Mouse (Mus musculus): ENCODE data around the gene Angptl8. TPM values are rescaled to one million over a fixed set of nuclear protein-coding genes. Genes with fewer than 3 reads are reported as not detected.

The Angptl8 gene
- polyA plus RNA-seq, 1 experiment from 2014 or later = 0.46 TPM

DNA sequence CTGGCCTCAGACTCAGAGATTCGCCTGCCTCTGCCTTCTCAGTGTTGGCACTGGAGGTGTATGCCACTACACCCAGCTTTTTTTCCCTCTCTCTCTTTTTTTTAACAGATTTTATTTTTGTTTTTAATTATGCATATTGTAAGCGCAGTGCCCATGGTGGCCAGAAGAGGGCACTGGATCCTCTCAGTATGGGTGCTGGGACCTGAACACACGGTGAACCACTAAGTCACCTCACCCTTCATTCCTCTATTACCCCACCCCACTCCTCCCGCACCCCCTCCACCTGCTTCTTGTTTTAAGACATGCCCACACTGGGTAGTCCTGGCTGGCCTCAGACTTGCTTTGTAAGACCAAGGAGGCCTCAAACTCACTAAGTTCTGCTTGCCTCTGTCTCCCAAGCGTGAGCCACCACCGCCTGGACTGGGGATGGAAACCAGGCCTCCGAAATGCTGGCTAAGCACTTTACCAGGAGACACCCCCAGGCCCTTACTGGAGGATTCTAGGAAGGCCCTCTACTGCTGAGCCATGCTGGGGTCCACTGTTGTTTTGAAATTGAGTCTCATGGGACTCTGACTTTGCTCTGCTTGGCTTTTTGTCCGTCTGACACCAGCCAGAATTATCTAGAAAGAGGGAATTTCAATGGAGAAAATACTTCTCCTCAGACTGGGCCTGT lies 4.9 kb downstream of the Angptl8 start:
- H3K4me2 ChIP-seq = no peak overlapping the region
- no peaks in the 10 kb centered on the region for H3K36me3 ChIP-seq
- no peaks in the 10 kb centered on the region for H3K9me3 ChIP-seq
- no peak for ATAC-seq (ENCODE audit: low read depth)
- H3K9ac ChIP-seq = no peak overlapping the region
- no peaks in the 10 kb centered on the region for H3K4me1 ChIP-seq (replicated peaks)
- H3K27ac ChIP-seq (replicated peaks) = no peak overlapping the region
- H3K4me3 ChIP-seq = no peak overlapping the region
- 58% methylated on average over 8 of the region's 8 CpGs for WGBS
- H3K27me3 ChIP-seq = no peaks in the 10 kb centered on the region

DNA sequence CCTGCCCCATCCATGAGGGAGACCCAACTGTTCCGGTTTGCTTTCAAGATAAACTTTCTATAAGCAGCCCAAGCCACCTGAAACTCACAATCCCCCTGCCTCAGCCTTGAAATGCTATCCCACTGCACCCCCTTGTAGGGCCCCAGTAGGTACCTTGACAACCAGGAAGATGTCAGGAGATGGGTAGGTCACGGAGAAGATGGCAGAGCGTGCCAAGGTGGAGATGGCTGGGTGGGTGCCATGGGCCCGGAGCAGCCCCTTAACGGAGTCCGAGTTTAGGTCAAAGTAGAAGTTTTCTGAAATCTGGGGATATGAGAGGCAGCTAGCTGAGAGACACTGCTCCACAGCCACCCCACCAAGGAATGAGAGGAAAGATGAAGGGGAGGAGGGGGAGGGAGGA lies 6.0 kb downstream of the Angptl8 start:
- no peaks in the 10 kb centered on the region for H3K36me3 ChIP-seq
- H3K4me2 ChIP-seq = no peak overlapping the region
- H3K9me3 ChIP-seq = no peaks in the 10 kb centered on the region
- no peak overlapping the region for H3K4me3 ChIP-seq
- 93% methylated on average over 6 of the region's 6 CpGs for WGBS
- no peaks in the 10 kb centered on the region for H3K4me1 ChIP-seq (replicated peaks)
- no peaks in the 10 kb centered on the region for H3K27me3 ChIP-seq
- no peak overlapping the region for H3K9ac ChIP-seq
- no peak for ATAC-seq (ENCODE audit: low read depth)
- no peak overlapping the region for H3K27ac ChIP-seq (replicated peaks)

DNA sequence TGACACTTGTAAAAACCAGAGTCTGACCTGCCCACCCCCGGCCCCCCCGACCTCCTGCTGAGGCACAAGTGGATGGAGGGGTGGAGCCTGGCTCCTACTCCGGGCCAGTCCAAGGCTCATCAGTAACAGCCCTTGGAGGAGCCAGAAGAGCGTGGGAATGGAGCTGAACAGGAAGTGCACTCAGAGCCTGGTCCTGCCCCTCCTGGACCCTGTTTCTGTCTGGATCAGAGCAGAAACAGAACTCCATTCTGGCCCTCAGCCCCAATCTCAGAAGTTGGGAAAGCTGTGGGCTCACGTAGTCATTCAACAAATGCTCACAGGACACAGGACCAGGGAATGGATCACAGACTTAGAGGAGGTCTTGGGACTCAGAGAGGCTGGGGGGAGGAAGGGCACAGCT lies 7.1 kb downstream of the Angptl8 start:
- H3K36me3 ChIP-seq = no peaks in the 10 kb centered on the region
- no peak overlapping the region for H3K4me2 ChIP-seq
- H3K4me3 ChIP-seq = no peak overlapping the region
- 57% methylated on average over 5 of the region's 5 CpGs for WGBS
- H3K9me3 ChIP-seq = no peaks in the 10 kb centered on the region
- H3K27ac ChIP-seq (replicated peaks) = peak overlapping the region; percentile 33; the same call in 1 of the 2 replicates
- H3K9ac ChIP-seq = no peak overlapping the region
- no peaks in the 10 kb centered on the region for H3K27me3 ChIP-seq
- ATAC-seq (ENCODE audit: low read depth) = no peak
- peaks cover 10% of the 10 kb centered on the region for H3K4me1 ChIP-seq (replicated peaks)

DNA sequence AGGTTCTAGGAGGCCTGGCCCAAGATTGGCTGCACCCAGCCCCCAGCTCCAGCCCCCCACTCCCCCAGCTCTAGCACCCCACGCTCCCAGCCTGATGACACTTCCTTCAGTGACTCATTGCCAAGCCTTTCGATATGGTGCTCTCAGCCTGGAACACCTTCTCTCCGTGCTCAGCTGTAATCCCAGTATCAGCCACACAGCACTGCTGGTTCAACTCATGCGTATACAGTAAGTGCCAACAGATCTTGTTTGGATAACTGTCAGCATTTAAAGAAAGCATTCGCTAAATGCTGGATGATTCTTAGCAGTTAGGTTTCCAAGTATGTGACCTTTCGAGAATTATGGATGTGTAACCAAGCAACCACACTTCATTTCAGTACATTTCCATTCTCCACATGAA lies 7.8 kb downstream of the Angptl8 start:
- Histone ChIP-seq H3K27ac (replicated peaks) (peak overlapping the region; percentile 33; the same call in 1 of the 2 replicates), H3K27me3 (no peaks in the 10 kb centered on the region), H3K4me3 (no peak overlapping the region), H3K9ac (no peak overlapping the region), H3K9me3 (no peaks in the 10 kb centered on the region), H3K4me2 (no peak overlapping the region), H3K4me1 (replicated peaks) (peaks cover 17% of the 10 kb centered on the region), H3K36me3 (no peaks in the 10 kb centered on the region)
- no peak for ATAC-seq (ENCODE audit: low read depth)
- 83% methylated on average over 6 of the region's 6 CpGs for WGBS

DNA sequence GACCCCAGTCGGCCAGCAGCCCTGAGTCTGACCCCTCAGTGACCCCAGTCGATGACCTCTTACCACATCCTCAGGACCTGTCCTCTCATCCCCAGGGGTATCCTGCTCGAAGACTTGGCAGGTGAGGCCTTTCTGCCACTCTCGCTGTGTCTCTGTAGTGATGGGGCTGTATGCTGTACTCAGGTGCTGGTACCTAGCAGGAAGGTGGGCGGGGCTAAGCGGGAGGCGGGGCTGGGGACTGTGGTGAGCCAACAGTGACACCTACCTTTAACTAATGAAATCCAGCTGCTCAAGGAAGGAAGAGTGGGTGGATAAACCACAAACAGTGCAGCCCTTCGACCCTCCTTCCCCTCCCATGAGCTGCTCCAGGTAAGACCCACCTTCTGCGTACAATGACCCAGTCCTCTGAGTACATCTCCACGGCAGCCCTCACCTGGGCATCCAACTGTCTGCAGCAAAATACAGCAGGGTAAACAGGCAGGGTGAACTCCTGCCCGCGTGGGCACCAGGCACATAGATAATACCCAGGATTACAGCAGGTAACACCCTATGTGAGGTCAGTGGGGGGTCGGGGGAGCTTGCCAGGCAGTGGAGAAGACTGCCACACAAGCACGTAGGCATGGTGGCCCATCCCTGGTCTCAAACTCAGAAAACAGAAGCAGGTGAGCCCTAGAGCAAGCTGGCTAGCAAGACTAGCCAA lies 10.2 kb downstream of the Angptl8 start:
- no peak for ATAC-seq (ENCODE audit: low read depth)
- Histone ChIP-seq H3K36me3 (no peaks in the 10 kb centered on the region), H3K9me3 (no peaks in the 10 kb centered on the region), H3K4me2 (no peak overlapping the region), H3K27me3 (no peaks in the 10 kb centered on the region), H3K4me3 (no peak overlapping the region), H3K27ac (replicated peaks) (no peak overlapping the region), H3K9ac (no peak overlapping the region), H3K4me1 (replicated peaks) (peaks cover 18% of the 10 kb centered on the region)
- WGBS = 52% methylated on average over 14 of the region's 14 CpGs

DNA sequence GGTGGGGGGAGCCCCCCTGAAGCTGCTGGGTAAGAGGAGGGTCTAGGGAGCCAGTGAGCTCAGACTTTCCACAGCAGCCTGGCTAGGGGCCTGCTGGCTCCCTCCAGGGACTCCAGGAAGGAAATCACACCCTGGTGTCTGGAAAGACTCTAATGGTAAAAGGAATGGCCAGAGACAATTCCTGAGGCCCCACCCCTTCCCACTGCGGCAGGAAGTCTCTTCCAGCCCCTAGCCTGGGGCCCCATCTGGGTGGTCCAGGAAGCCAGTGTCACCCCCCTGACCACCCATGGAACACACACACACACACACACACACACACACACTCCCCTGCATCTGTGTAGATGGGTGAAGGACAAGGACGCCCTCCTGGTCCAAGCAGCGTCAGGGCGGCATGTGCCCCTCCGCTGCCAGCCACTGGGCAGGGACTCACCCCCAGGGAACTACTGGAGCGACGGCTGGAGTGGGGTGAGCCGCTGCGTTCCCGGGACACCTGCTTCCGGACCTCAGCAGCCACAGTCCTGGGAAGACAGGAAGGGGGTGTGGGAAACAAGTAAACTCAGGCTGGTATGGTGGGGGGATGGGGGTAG lies 11.5 kb downstream of the Angptl8 start:
- H3K4me3 ChIP-seq = peak overlapping the region; percentile 20
- H3K4me1 ChIP-seq (replicated peaks) = peaks cover 19% of the 10 kb centered on the region
- H3K27ac ChIP-seq (replicated peaks) = peak overlapping the region; percentile 68
- no peaks in the 10 kb centered on the region for H3K9me3 ChIP-seq
- peak overlapping the region; percentile 54 for H3K9ac ChIP-seq
- 10% methylated on average over 11 of the region's 11 CpGs for WGBS
- peak overlapping the region; percentile 39 for H3K4me2 ChIP-seq
- ATAC-seq (ENCODE audit: low read depth) = 0 out of 2 replicates have a peak, but pooled peaks have one; percentile 19
- H3K27me3 ChIP-seq = no peaks in the 10 kb centered on the region
- no peaks in the 10 kb centered on the region for H3K36me3 ChIP-seq

DNA sequence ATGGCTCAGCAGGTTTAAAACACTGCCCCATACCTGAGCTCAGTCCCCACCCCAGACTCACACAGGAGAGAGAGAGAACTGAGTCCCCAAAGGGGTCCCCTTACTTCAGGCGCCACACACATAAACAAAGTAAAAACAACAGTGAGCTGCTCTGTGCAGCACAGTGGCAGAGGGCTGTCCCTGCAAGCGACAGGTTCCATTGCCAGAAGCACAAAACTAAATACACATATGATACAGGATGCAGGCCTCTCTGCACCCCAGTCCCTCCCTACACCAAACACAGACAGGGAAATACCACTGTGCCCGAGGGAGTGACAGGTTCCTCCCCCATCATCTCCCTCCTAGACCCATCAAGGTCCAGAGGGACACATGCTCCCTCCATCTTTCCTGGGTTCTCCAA lies 12.1 kb downstream of the Angptl8 start:
- H3K36me3 ChIP-seq = no peaks in the 10 kb centered on the region
- no peak overlapping the region for H3K4me3 ChIP-seq
- peak overlapping the region; percentile 68; the same call in 1 of the 2 replicates for H3K27ac ChIP-seq (replicated peaks)
- ATAC-seq (ENCODE audit: low read depth) = no peak
- no peaks in the 10 kb centered on the region for H3K27me3 ChIP-seq
- peak overlapping the region; percentile 54; the same call in 1 of the 2 replicates for H3K9ac ChIP-seq
- no peaks in the 10 kb centered on the region for H3K9me3 ChIP-seq
- peaks cover 25% of the 10 kb centered on the region for H3K4me1 ChIP-seq (replicated peaks)
- WGBS = 31% methylated on average over 3 of the region's 3 CpGs
- H3K4me2 ChIP-seq = peak overlapping the region; percentile 39

DNA sequence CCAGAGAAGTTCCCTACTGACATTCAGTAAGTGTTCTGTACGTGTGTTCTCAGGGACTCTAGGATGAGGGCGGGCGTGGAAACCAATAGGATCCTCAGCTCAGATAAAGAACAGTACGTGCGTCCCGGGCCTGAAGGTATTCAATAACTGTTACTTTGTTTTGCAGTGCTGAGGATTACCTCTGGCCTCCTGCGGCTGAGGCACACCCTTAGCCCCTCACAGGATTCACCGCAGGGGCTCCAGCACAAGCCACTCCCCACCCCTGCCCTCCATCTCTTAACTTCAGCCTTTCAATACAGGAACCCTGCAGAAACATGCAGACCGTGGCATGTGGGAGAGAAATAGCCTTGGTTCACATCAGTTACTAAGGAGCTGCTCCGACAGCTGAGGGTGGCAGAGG lies 12.6 kb downstream of the Angptl8 start:
- Histone ChIP-seq H3K27me3 (no peaks in the 10 kb centered on the region), H3K4me2 (0 out of 2 replicates have a peak overlapping the region, but pooled peaks have one; percentile 39), H3K4me3 (no peak overlapping the region), H3K36me3 (no peaks in the 10 kb centered on the region), H3K4me1 (replicated peaks) (peaks cover 30% of the 10 kb centered on the region), H3K27ac (replicated peaks) (peak overlapping the region; percentile 68), H3K9me3 (no peaks in the 10 kb centered on the region), H3K9ac (peak overlapping the region; percentile 34; the same call in 1 of the 2 replicates)
- ATAC-seq (ENCODE audit: low read depth) = no peak
- WGBS = 31% methylated on average over 10 of the region's 10 CpGs

DNA sequence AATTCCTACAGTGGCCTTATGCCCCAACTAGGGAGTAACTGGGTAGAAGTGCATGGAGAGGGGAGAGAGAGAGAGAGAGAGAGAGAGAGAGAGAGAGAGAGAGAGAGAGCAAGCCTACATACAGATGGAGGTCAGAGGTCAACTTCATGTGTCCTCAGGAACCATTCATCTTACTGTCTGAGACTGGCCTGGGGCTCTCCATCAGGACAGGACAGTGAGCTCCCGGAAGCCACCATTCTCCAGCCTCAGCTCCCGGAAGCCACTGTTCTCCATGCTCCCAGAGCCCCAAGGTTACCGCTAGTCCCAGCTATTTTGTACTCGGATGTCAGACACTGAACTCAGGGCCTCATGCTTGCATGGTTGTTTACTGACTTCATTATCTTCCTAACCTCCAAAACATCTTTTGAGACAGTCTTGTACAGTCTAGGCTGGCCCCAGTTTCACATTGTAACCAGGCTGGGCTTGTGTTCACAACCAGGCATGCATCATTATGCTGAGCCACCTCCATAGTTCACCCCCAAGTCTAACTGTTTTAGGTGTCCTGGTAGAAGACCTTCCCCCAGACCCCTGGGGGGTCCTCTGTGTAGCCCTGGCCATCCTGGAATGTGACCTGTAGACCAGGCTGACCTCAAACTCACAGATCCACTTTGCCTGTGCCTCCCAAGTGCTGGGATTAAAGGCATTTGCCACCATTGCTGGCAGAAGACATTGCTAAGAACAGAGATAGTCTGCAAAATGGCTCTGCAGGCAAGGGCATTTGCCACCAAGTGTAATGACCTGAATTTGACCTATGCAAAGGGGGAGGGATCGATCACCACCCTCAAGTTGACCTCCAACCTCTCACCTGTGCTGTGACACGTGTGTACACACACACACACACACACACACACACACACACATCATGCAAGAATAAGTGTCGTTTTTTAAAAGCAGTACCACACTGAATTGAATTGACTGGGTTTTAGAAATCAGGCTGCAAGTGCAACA lies 14.7 kb downstream of the Angptl8 start:
- no peaks in the 10 kb centered on the region for H3K27me3 ChIP-seq
- no peak overlapping the region for H3K4me3 ChIP-seq
- H3K27ac ChIP-seq (replicated peaks) = no peak overlapping the region
- peaks cover 32% of the 10 kb centered on the region for H3K4me1 ChIP-seq (replicated peaks)
- ATAC-seq (ENCODE audit: low read depth) = no peak
- no peaks in the 10 kb centered on the region for H3K9me3 ChIP-seq
- no peaks in the 10 kb centered on the region for H3K36me3 ChIP-seq
- WGBS = 60% methylated on average over 7 of the region's 7 CpGs
- H3K4me2 ChIP-seq = peak overlapping the region; percentile 58; the same call in 1 of the 2 replicates
- H3K9ac ChIP-seq = no peak overlapping the region

DNA sequence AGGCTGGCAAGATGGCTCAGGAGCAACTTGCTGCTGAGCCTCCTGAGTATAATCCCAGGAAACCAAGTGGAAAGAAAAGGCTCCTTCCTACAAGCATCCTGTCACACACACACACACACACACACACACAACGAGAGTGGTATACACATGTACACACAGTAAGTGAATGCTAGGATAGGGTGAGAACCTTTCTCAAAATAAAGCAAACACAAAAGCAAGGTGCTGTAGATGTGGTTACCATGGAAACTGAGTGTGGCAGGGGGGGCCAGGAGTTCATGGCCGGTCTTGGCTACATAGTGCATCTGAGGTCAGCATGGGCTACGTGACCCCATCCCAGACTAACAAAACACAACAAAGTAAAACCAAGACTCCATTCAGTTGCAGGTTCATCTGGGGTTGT lies 15.8 kb downstream of the Angptl8 start:
- Histone ChIP-seq H3K4me1 (replicated peaks) (peaks cover 32% of the 10 kb centered on the region), H3K4me3 (peak overlapping the region; percentile 54), H3K9ac (no peak overlapping the region), H3K27me3 (no peaks in the 10 kb centered on the region), H3K36me3 (no peaks in the 10 kb centered on the region), H3K27ac (replicated peaks) (no peak overlapping the region), H3K9me3 (no peaks in the 10 kb centered on the region), H3K4me2 (peak overlapping the region; percentile 58)
- 70% methylated on average over 3 of the region's 3 CpGs for WGBS
- no peak for ATAC-seq (ENCODE audit: low read depth)
